Mouse (Mus musculus): ENCODE measurements around the gene Rbm38. TPM values are rescaled to one million over a fixed set of nuclear protein-coding genes. Genes with fewer than 3 reads are reported as not detected.

The Rbm38 gene
- polyA plus RNA-seq, 1 experiment from 2014 or later = 92.3 TPM

- no peaks in the 10 kb centered on the region for H3K36me3 ChIP-seq
- no peak overlapping the region for H3K4me3 ChIP-seq
- peaks cover 17% of the 10 kb centered on the region for H3K4me1 ChIP-seq (replicated peaks)
- H3K27ac ChIP-seq = no peak overlapping the region
- H3K9me3 ChIP-seq = no peaks in the 10 kb centered on the region
- peak; percentile 81 for DNase-seq (ENCODE audit: low spot score)
- H3K27me3 ChIP-seq (ENCODE audit: insufficient read depth, poor library complexity, severe bottlenecking) = peaks cover 10% of the 10 kb centered on the region; the same call in 1 of the 2 replicates
- WGBS = 35% methylated on average over 10 of the region's 10 CpGs
Observed at GRCm38 (mm10) chr2:173080785-173081241, 60.5 kb downstream of the Rbm38 start.

DNA sequence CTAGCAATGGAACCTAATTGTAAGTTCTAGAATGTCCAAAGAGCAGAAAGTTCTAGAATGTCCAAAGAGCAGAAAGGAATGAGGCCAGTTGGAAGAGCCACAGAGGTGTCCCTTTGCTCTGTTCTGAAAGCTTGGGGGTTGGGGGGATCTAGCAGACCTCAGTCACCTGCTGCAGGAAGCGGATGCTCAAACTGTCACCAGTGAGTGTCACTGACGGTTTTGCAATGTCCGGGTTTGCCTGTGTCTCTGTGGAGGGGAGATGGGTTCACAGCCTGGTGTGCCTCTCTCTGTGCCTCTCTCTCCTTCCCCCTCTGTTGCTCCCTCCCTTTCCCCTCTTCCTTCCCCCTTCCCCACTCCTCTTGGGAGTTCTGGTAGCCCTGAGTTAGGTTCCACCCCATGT lies 62.4 kb downstream of the Rbm38 start:
- Histone ChIP-seq H3K4me1 (replicated peaks) (peaks cover 17% of the 10 kb centered on the region), H3K27ac (no peak overlapping the region), H3K9me3 (no peaks in the 10 kb centered on the region), H3K4me3 (no peak overlapping the region), H3K36me3 (no peaks in the 10 kb centered on the region), H3K27me3 (ENCODE audit: insufficient read depth, poor library complexity, severe bottlenecking) (peaks cover 10% of the 10 kb centered on the region; the same call in 1 of the 2 replicates)
- DNase-seq (ENCODE audit: low spot score) = no peak
- WGBS = 83% methylated on average over 3 of the region's 3 CpGs

DNA sequence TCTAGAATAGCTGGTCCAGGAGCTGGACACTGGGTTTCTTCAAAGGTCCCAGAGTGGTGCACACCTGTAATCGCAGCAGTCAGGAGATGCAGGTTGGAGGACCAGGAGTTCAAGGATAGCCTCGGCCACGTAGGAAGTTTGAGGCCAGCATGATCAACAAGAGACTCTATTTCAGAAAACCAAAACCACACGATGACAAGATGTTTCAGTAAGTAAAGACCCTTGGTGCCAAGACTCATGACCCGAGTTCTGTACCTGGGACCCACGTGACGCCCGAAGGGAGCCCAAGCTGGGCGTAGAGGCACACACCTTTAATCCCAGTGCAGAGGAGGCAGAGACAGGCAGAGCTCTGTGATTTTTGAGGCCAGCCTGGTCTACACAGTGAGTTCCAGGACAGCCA lies 62.8 kb downstream of the Rbm38 start:
- no peaks in the 10 kb centered on the region for H3K9me3 ChIP-seq
- 82% methylated on average over 9 of the region's 9 CpGs for WGBS
- H3K27ac ChIP-seq = no peak overlapping the region
- H3K4me1 ChIP-seq (replicated peaks) = peaks cover 17% of the 10 kb centered on the region
- no peak for DNase-seq (ENCODE audit: low spot score)
- H3K36me3 ChIP-seq = no peaks in the 10 kb centered on the region
- peaks cover 10% of the 10 kb centered on the region; the same call in 1 of the 2 replicates for H3K27me3 ChIP-seq (ENCODE audit: insufficient read depth, poor library complexity, severe bottlenecking)
- no peak overlapping the region for H3K4me3 ChIP-seq

- Histone ChIP-seq H3K4me1 (replicated peaks) (peaks cover 17% of the 10 kb centered on the region), H3K36me3 (no peaks in the 10 kb centered on the region), H3K27ac (peak overlapping the region; percentile 23; the same call in 1 of the 2 replicates), H3K27me3 (ENCODE audit: insufficient read depth, poor library complexity, severe bottlenecking) (peaks cover 10% of the 10 kb centered on the region; the same call in 1 of the 2 replicates), H3K9me3 (no peaks in the 10 kb centered on the region), H3K4me3 (no peak overlapping the region)
- WGBS = 21% methylated on average over 13 of the region's 13 CpGs
- peak; percentile 25 for DNase-seq (ENCODE audit: low spot score)
Observed at GRCm38 (mm10) chr2:173083712-173084475, 63.6 kb downstream of the Rbm38 start.

Other genes starting within 250 kb of the Rbm38 start
- gene Bmp7, start 80.2 kb upstream of the Rbm38 start, polyA plus RNA-seq (2016; fragmentation: Nextera tagmentation; extraction: Ambion mirVana) = 12.9 and 14.8 TPM in 2 replicates
- gene Spo11, start 42.8 kb upstream of the Rbm38 start, polyA plus RNA-seq (2016; fragmentation: Nextera tagmentation; extraction: Ambion mirVana) = 0.47 and 0.49 TPM in 2 replicates
- gene Rae1, start 20.4 kb upstream of the Rbm38 start, polyA plus RNA-seq (2016; fragmentation: Nextera tagmentation; extraction: Ambion mirVana) = 158 and 162 TPM in 2 replicates
- 0.04 and 0.10 TPM in 2 replicates for gene Ctcfl, start 99.0 kb downstream of the Rbm38 start, polyA plus RNA-seq (2016; fragmentation: Nextera tagmentation; extraction: Ambion mirVana)
- gene Pck1, start 132.6 kb downstream of the Rbm38 start, polyA plus RNA-seq (2016; fragmentation: Nextera tagmentation; extraction: Ambion mirVana) = not detected in 2 replicates
- 0.17 and 0.73 TPM in 2 replicates for gene Zbp1, start 198.4 kb downstream of the Rbm38 start, polyA plus RNA-seq (2016; fragmentation: Nextera tagmentation; extraction: Ambion mirVana)

Measured in hindbrain, embryonic 10.5 days (tissue).